Mouse (Mus musculus): ENCODE measurements around the gene Mrpl46. TPM values are rescaled to one million over a fixed set of nuclear protein-coding genes. Genes with fewer than 3 reads are reported as not detected.

Gene Mrpl46
- polyA plus RNA-seq (2015; fragmentation: Nextera tagmentation; extraction: Ambion mirVana) = 53.5 and 55.0 TPM in 2 replicates

DNA sequence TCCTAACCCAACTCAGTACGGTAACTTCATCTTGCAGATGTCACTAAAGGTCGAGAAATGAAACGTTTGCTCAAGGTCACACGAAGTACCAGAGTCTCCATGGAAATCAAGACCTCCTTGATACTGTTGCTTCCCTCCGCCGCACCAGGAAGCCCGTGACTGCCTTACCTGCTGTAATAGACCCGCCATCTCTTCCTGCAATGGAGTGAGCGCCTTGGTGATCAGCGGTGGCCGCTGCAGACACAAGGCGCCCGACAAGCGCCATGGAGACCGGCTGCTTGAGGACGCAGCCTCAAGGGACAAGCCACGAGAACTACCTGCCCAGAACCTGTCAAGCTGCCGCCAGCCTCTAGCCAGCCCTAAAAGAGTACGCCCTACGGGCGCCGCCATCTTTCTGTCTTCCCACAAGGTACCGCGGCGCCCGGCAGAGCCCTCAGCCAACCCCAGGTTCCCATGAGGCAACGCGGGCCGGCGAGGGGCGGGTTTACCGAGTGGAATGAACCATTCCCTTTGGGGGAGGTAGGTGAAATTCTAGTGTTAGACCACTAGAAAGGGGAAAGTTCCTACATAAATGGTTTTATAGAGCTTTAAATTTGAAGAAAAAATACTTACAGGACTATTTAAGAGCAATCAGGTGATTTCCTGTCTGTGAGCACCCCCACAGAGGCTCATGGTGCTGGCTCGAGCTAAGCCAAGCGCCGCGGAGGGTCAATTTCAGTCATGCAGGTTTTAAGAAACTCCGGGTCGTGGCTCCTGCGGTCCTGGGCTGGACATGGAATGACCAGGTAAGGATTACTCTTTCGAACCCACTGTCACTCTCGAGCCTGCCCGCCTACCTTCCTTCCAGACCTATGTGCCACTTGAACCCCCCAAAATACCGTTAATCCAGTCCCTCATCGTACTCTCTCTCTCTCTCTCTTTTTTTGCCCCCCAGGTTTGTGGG, at the start of gene Mrpl46, which contains the start of gene Mrps11:
Gene Mrpl46, minus strand, starts transcription at position 893 of the 943 bp plus-strand sequence.
Gene Mrps11, plus strand, starts transcription at position 481 of the 943 bp plus-strand sequence.
- Histone ChIP-seq H3K4me1 (peaks cover 34% of the 10 kb centered on the region), H3K4me3 (peak within 1 kb of the TSS; percentile 71), H3K9me3 (no peaks in the 10 kb centered on the region), H3K4me2 (replicated peaks) (peak within 1 kb of the TSS; percentile 85), H3K27me3 (no peaks in the 10 kb centered on the region), H3K36me3 (peaks cover 24% of the 10 kb centered on the region), H3K27ac (replicated peaks) (peak within 1 kb of the TSS; percentile 57), H3K9ac (replicated peaks) (peak within 1 kb of the TSS; percentile 71)
- ATAC-seq (replicated peaks) = peak; percentile 99
- WGBS = under 1% methylated on average over 44 of the region's 44 CpGs

DNA sequence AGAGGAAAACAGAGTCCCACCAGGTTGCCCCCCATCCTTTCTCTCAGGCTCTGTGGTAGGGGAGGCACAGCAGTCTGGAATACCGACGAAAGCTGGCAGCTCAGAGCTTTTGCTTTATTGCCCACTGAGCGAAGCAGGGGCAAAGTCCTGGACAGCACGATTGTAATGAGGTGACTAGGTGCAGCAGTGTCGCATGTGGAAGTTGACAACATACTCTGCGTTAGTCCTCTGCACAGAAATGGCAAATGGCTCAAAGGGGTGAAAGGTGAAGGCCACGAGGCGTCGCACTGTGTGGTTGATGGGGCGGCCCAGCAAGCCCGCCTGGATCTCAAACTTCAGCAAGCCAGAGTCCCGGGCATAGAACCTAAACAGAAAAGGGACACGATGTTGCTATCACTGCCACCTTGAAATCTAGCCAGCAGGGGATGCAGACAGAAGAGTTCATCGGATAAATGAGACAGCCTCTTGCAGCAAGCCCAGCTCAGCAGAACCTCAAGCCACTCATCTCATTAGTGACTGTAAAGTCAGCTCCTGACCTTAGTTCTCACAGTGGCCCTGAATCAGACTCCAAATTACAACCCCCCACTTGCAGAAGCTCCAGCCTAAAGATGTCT, 44.5 kb upstream of the Mrpl46 start:
- ATAC-seq (replicated peaks) = no peak
- no peak overlapping the region for H3K9ac ChIP-seq (replicated peaks)
- H3K4me1 ChIP-seq = no peaks in the 10 kb centered on the region; the same call in 1 of the 2 replicates
- no peaks in the 10 kb centered on the region for H3K27me3 ChIP-seq
- no peaks in the 10 kb centered on the region for H3K9me3 ChIP-seq
- WGBS = 90% methylated on average over 14 of the region's 14 CpGs
- no peak overlapping the region for H3K4me3 ChIP-seq
- H3K4me2 ChIP-seq (replicated peaks) = no peak overlapping the region
- peaks cover 15% of the 10 kb centered on the region for H3K36me3 ChIP-seq
- H3K27ac ChIP-seq (replicated peaks) = no peak overlapping the region

- Histone ChIP-seq H3K36me3 (peaks cover 15% of the 10 kb centered on the region), H3K27me3 (no peaks in the 10 kb centered on the region), H3K4me2 (replicated peaks) (no peak overlapping the region), H3K27ac (replicated peaks) (peak overlapping the region; percentile 53), H3K4me3 (no peak overlapping the region), H3K4me1 (no peaks in the 10 kb centered on the region; the same call in 1 of the 2 replicates), H3K9me3 (no peaks in the 10 kb centered on the region), H3K9ac (replicated peaks) (no peak overlapping the region)
- 63% methylated on average over 9 of the region's 9 CpGs for WGBS
- ATAC-seq (replicated peaks) = peak; percentile 58
These were observed 43.5 kb upstream of the Mrpl46 start for GRCm38 (mm10) chr7:78826682-78827385.

- no peaks in the 10 kb centered on the region for H3K27me3 ChIP-seq
- H3K9me3 ChIP-seq = no peaks in the 10 kb centered on the region
- 79% methylated on average over 12 of the region's 12 CpGs for WGBS
- no peak overlapping the region for H3K4me3 ChIP-seq
- no peak overlapping the region for H3K27ac ChIP-seq (replicated peaks)
- H3K9ac ChIP-seq (replicated peaks) = no peak overlapping the region
- no peak overlapping the region for H3K4me2 ChIP-seq (replicated peaks)
- H3K36me3 ChIP-seq = no peaks in the 10 kb centered on the region
- ATAC-seq (replicated peaks) = no peak
- peaks cover 12% of the 10 kb centered on the region; the same call in 1 of the 2 replicates for H3K4me1 ChIP-seq
These were observed 35.0 kb upstream of the Mrpl46 start for GRCm38 (mm10) chr7:78818336-78818735.

DNA sequence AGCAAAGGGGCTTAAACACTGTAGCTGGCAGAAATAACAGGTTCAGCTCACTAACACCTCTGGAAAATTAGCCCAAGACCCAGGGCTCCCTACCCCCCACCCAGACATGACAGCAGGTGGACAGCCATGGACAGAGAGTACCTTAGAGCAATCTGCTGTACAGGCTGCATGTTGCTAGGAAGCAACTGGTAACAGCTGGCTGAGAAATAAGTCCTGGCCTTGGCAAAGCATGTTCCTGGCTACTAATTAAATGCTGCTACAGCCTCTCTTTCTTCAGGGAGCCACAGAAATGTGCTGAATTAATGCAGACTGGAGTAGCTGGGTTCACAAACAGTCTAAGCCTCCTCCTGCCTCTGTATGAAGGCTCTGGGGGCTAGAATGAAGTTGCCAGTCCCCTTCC, 31.4 kb upstream of the Mrpl46 start:
- Histone ChIP-seq H3K9ac (replicated peaks) (no peak overlapping the region), H3K27ac (replicated peaks) (no peak overlapping the region), H3K9me3 (no peaks in the 10 kb centered on the region), H3K36me3 (no peaks in the 10 kb centered on the region), H3K4me1 (peaks cover 12% of the 10 kb centered on the region; the same call in 1 of the 2 replicates), H3K4me3 (no peak overlapping the region), H3K27me3 (no peaks in the 10 kb centered on the region), H3K4me2 (replicated peaks) (no peak overlapping the region)
- ATAC-seq (replicated peaks) = no peak

- Histone ChIP-seq H3K4me1 (peaks cover 12% of the 10 kb centered on the region; the same call in 1 of the 2 replicates), H3K36me3 (no peaks in the 10 kb centered on the region), H3K9ac (replicated peaks) (no peak overlapping the region), H3K27ac (replicated peaks) (peak overlapping the region; percentile 47), H3K27me3 (no peaks in the 10 kb centered on the region), H3K4me3 (no peak overlapping the region), H3K9me3 (no peaks in the 10 kb centered on the region), H3K4me2 (replicated peaks) (no peak overlapping the region)
- 81% methylated on average over 6 of the region's 6 CpGs for WGBS
- ATAC-seq (replicated peaks) = no peak
These were observed 30.5 kb upstream of the Mrpl46 start for GRCm38 (mm10) chr7:78813791-78814190.

DNA sequence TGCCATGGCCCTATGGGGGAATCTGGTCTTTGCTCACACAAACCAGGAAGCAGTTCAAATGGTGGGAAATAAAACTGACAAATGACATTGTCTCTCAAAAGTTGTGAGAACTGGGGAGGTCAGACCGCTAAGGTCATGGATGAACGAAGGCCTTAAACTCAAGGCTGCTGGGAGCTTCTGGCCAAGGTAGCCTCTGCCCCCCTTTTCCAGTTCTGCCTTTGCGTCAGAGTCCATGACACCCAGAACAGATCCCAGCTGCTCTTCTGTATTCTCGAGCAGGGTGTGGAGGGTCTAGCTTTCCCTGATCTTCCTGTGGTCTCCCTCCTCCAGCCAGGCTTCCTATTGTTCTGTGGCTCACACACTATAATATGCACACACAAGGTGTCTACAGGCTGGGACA, 23.9 kb upstream of the Mrpl46 start:
- Histone ChIP-seq H3K9ac (replicated peaks) (no peak overlapping the region), H3K36me3 (no peaks in the 10 kb centered on the region), H3K4me2 (replicated peaks) (no peak overlapping the region), H3K27me3 (no peaks in the 10 kb centered on the region), H3K27ac (replicated peaks) (no peak overlapping the region), H3K4me3 (no peak overlapping the region), H3K4me1 (no peaks in the 10 kb centered on the region), H3K9me3 (no peaks in the 10 kb centered on the region)
- WGBS = 86% methylated on average over 4 of the region's 4 CpGs
- ATAC-seq (replicated peaks) = no peak

GRCm38 (mm10) chr7:78803841-78804240, 20.5 kb upstream of the Mrpl46 start:
- H3K4me2 ChIP-seq (replicated peaks) = no peak overlapping the region
- no peak for ATAC-seq (replicated peaks)
- H3K4me1 ChIP-seq = peaks cover 5% of the 10 kb centered on the region
- H3K27ac ChIP-seq (replicated peaks) = no peak overlapping the region
- WGBS = 84% methylated on average over 3 of the region's 3 CpGs
- H3K27me3 ChIP-seq = no peaks in the 10 kb centered on the region
- H3K9ac ChIP-seq (replicated peaks) = no peak overlapping the region
- H3K9me3 ChIP-seq = no peaks in the 10 kb centered on the region
- no peak overlapping the region for H3K4me3 ChIP-seq
- no peaks in the 10 kb centered on the region for H3K36me3 ChIP-seq

DNA sequence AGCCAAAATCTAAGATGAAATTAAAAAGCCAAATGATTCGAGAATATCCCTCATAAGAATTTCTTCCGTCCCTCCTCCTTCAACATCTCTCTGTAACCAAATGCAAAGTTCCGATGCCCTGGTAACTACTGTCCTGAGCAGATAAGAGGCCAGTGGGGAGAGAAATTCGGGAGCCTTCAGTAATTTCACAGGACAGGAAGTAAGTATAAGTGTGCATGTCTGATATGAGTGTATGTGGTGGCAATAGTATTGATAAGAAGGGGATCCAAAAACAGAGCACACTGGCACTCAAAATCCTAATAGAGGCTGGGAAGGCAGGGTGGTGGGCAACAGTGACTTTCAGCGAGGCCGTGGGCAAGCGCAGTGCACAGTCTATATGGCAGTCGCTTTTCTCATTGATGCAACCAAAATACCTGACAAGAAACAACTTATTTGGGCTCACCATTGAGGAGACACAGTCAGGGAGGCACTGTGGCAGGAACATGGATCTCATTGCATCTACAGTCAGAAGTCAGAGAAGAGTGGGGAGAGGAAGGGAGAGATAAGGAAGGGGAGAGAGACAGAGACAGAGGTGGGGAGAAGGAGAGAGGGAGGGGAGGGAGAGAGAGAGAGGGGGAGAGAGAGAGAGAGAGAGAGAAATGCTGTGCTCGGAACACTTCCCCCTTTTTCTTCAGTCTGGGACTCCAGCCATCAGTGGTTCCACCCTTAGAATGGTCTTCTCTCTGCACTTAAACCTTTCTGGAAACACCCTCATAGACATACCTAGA, 16.6 kb upstream of the Mrpl46 start:
- 75% methylated on average over 9 of the region's 9 CpGs for WGBS
- H3K4me1 ChIP-seq = peaks cover 29% of the 10 kb centered on the region

DNA sequence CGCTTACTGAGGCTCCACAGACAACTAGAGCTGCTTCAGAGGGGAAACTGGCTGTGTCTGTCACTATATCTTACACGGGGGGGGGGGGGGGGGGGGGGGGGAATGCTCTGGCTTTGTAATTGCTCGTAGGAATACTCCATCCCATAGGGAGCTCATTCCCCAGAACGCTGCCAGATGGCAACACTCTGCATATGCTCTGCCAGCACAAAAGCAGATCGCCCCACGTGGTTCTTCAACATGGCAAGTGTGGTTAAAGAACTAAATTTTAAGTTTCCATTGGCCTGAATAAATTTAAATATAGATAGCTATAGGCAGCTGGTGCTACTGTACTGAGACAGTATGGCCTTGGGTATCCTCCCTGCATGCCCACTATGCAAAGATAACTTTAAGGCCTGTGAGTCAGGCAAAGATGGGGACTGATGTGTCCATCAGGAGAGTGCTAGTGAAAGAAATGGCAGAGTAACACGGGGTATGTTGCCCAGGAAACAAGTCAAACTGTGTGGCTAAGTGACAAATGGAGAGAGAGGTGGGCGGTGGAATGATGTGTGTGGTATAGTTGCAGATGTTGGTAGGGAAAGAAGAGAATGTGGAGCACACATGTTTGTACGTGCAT, 14.6 kb upstream of the Mrpl46 start:
- H3K9me3 ChIP-seq = no peaks in the 10 kb centered on the region
- H3K9ac ChIP-seq (replicated peaks) = no peak overlapping the region
- H3K27me3 ChIP-seq = no peaks in the 10 kb centered on the region
- peak; percentile 85 for ATAC-seq (replicated peaks)
- peaks cover 34% of the 10 kb centered on the region for H3K4me1 ChIP-seq
- H3K4me2 ChIP-seq (replicated peaks) = no peak overlapping the region
- 0 out of 2 replicates have a peak, but pooled peaks cover 4% of the 10 kb centered on the region for H3K36me3 ChIP-seq
- WGBS = 30% methylated on average over 7 of the region's 9 CpGs
- H3K27ac ChIP-seq (replicated peaks) = peak overlapping the region; percentile 91
- no peak overlapping the region for H3K4me3 ChIP-seq

More for the DNA sequence above, 16.6 kb upstream of the Mrpl46 start:
- H3K4me2 ChIP-seq (replicated peaks) = no peak overlapping the region
- 0 out of 2 replicates have a peak overlapping the region, but pooled peaks have one; percentile 19 for H3K27ac ChIP-seq (replicated peaks)
- H3K9ac ChIP-seq (replicated peaks) = no peak overlapping the region
- H3K4me3 ChIP-seq = no peak overlapping the region
- no peaks in the 10 kb centered on the region for H3K9me3 ChIP-seq
- H3K27me3 ChIP-seq = no peaks in the 10 kb centered on the region
- no peak for ATAC-seq (replicated peaks)
- H3K36me3 ChIP-seq = no peaks in the 10 kb centered on the region

DNA sequence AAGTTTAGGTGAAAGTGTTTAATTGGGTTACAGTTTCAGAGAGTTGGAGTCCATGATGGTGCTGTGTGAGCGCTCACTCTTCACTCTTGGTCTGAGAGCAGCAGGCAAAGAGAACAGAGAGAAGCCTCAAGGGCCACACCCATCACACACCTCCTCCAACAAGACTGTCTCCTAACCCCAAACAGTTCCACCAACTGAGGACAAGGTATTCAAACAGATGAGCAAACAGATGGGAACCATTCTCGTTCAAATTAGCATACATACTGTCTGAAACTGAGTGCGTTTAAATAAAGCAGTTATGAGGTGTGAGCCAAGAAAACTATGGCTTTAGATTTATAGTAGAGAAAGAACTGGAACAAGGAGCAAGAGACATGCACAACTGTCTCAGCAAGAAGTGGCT, 13.3 kb upstream of the Mrpl46 start:
- no peak overlapping the region for H3K4me3 ChIP-seq
- peaks cover 34% of the 10 kb centered on the region for H3K4me1 ChIP-seq
- no peaks in the 10 kb centered on the region for H3K9me3 ChIP-seq
- H3K27me3 ChIP-seq = no peaks in the 10 kb centered on the region
- H3K9ac ChIP-seq (replicated peaks) = no peak overlapping the region
- H3K27ac ChIP-seq (replicated peaks) = peak overlapping the region; percentile 91
- H3K36me3 ChIP-seq = 0 out of 2 replicates have a peak, but pooled peaks cover 7% of the 10 kb centered on the region
- no peak for ATAC-seq (replicated peaks)
- no peak overlapping the region for H3K4me2 ChIP-seq (replicated peaks)
- 71% methylated on average over 3 of the region's 3 CpGs for WGBS
